Mouse (Mus musculus): ENCODE results near the gene Rnf26. TPM values are rescaled to one million over a fixed set of nuclear protein-coding genes. Genes with fewer than 3 reads are reported as not detected.
A peak's percentile ranks its signal among the peaks of the same experiment; 100 is the strongest.

The Rnf26 gene
- polyA plus RNA-seq, 1 experiment from 2014 or later = 18.8 TPM

GRCm38 (mm10) chr9:44079997-44080780 is 33.1 kb downstream of the Rnf26 start:
- ATAC-seq = no peak
- H3K27me3 ChIP-seq (replicated peaks; ENCODE audit: control insufficient read depth, insufficient read depth, low read length) = no peaks in the 10 kb centered on the region
- H3K36me3 ChIP-seq (ENCODE audit: control insufficient read depth, insufficient read depth) = no peaks in the 10 kb centered on the region
- WGBS = 64% methylated on average over 10 of the region's 10 CpGs
- H3K27ac ChIP-seq (ENCODE audit: low read depth, low read length) = no peak overlapping the region
- H3K4me2 ChIP-seq (replicated peaks; ENCODE audit: low read depth) = no peak overlapping the region
- no peaks in the 10 kb centered on the region for H3K9me3 ChIP-seq (ENCODE audit: control insufficient read depth)
- TF ChIP-seq CTCF (IDR thresholded peaks at IDR 0.05; ENCODE audit: low read depth) = no peak
- no peak overlapping the region for H3K9ac ChIP-seq (ENCODE audit: low read depth, low read length)
- H3K4me3 ChIP-seq (ENCODE audit: low read depth, low read length) = no peak overlapping the region
- peaks cover 2% of the 10 kb centered on the region; the same call in 1 of the 2 replicates for H3K4me1 ChIP-seq (replicated peaks; ENCODE audit: control insufficient read depth, insufficient read depth, low read length)

- TF ChIP-seq CTCF (IDR thresholded peaks at IDR 0.05; ENCODE audit: low read depth) = no peak
- Histone ChIP-seq H3K27ac (ENCODE audit: low read depth, low read length) (no peak overlapping the region), H3K4me3 (ENCODE audit: low read depth, low read length) (no peak overlapping the region), H3K9me3 (ENCODE audit: control insufficient read depth) (no peaks in the 10 kb centered on the region), H3K27me3 (replicated peaks; ENCODE audit: control insufficient read depth, insufficient read depth, low read length) (no peaks in the 10 kb centered on the region), H3K4me2 (replicated peaks; ENCODE audit: low read depth) (0 out of 2 replicates have a peak overlapping the region, but pooled peaks have one; percentile 13), H3K36me3 (ENCODE audit: control insufficient read depth, insufficient read depth) (no peaks in the 10 kb centered on the region), H3K9ac (ENCODE audit: low read depth, low read length) (no peak overlapping the region), H3K4me1 (replicated peaks; ENCODE audit: control insufficient read depth, insufficient read depth, low read length) (peaks cover 2% of the 10 kb centered on the region; the same call in 1 of the 2 replicates)
- 35% methylated on average over 16 of the region's 16 CpGs for WGBS
- ATAC-seq = peak; percentile 41
Observed at GRCm38 (mm10) chr9:44078955-44079756, 34.2 kb downstream of the Rnf26 start.

DNA sequence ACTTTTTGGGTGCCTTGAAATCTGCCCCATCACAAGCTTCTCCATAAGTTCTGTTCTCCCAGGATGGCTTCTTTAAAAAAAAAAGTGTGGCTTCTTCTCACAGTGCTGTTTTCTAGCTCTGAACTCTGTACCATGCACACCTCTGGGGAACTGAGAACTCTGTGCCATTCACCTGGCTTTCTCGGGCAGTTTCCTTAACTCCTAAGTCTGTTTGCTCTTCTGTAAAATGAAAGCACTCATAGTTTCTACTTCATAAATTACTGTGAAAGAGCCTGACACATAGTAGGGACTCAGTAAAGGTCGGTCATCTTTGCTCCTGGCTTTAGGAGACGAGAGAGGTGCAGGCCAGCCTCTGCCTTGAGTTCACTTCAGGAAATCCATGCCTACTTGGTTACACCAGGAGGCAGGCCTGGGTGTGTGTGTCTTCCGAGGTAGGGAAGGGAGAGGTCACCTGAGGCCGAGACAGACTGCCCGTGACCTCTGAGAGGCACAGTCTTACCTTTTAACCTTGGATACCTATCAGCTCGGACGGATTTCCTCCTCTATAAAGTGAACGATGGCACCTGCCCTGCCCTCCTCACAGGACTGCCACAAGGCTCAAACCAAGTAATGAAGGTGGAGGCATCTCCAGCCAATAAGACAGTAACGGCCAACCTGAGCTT is 35.0 kb downstream of the Rnf26 start:
- H3K9me3 ChIP-seq (ENCODE audit: control insufficient read depth) = no peaks in the 10 kb centered on the region
- no peaks in the 10 kb centered on the region for H3K36me3 ChIP-seq (ENCODE audit: control insufficient read depth, insufficient read depth)
- WGBS = 56% methylated on average over 10 of the region's 10 CpGs
- peak; percentile 22 for TF ChIP-seq CTCF (IDR thresholded peaks at IDR 0.05; ENCODE audit: low read depth)
- no peak overlapping the region for H3K27ac ChIP-seq (ENCODE audit: low read depth, low read length)
- H3K4me1 ChIP-seq (replicated peaks; ENCODE audit: control insufficient read depth, insufficient read depth, low read length) = peaks cover 2% of the 10 kb centered on the region; the same call in 1 of the 2 replicates
- no peak overlapping the region for H3K9ac ChIP-seq (ENCODE audit: low read depth, low read length)
- peak overlapping the region; percentile 13; the same call in 1 of the 2 replicates for H3K4me2 ChIP-seq (replicated peaks; ENCODE audit: low read depth)
- no peak overlapping the region for H3K4me3 ChIP-seq (ENCODE audit: low read depth, low read length)
- ATAC-seq = 0 out of 2 replicates have a peak, but pooled peaks have one; percentile 11
- no peaks in the 10 kb centered on the region for H3K27me3 ChIP-seq (replicated peaks; ENCODE audit: control insufficient read depth, insufficient read depth, low read length)

DNA sequence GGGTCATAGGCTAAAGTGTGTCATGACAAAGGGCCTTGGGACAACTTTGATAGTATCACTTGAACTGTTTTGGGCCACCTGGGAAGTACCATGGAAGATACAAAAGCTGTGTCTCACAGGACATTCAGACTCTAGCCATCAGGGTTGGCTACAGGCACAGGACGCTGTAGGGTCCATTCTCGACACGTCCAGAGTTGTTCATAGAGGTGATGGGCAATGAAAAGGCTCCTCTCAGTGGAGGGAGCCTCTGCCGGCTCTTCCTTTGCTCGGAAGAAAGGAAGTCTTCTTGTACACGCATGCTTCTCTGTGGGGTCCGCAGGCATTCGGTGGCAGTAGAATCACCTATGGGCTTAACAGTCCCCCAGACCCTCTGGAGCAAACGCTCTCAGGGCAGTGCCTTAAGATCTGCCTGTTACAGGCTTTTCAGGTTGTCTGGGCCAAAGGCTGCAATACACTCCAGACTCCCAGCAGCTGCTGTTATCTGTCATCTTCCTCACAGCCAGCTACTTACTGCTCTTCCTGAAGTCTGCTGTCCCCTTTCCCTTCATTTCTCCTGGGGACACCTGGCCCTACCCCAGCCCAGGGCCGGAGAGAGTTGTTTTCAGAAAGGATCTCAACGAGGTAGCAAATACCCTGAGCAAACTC is 35.9 kb downstream of the Rnf26 start:
- Histone ChIP-seq H3K9ac (ENCODE audit: low read depth, low read length) (no peak overlapping the region), H3K27me3 (replicated peaks; ENCODE audit: control insufficient read depth, insufficient read depth, low read length) (no peaks in the 10 kb centered on the region), H3K4me1 (replicated peaks; ENCODE audit: control insufficient read depth, insufficient read depth, low read length) (peaks cover 2% of the 10 kb centered on the region; the same call in 1 of the 2 replicates), H3K27ac (ENCODE audit: low read depth, low read length) (no peak overlapping the region), H3K9me3 (ENCODE audit: control insufficient read depth) (no peaks in the 10 kb centered on the region), H3K4me3 (ENCODE audit: low read depth, low read length) (no peak overlapping the region), H3K36me3 (ENCODE audit: control insufficient read depth, insufficient read depth) (no peaks in the 10 kb centered on the region), H3K4me2 (replicated peaks; ENCODE audit: low read depth) (no peak overlapping the region)
- no peak for ATAC-seq
- TF ChIP-seq CTCF (IDR thresholded peaks at IDR 0.05; ENCODE audit: low read depth) = no peak
- 84% methylated on average over 11 of the region's 11 CpGs for WGBS

DNA sequence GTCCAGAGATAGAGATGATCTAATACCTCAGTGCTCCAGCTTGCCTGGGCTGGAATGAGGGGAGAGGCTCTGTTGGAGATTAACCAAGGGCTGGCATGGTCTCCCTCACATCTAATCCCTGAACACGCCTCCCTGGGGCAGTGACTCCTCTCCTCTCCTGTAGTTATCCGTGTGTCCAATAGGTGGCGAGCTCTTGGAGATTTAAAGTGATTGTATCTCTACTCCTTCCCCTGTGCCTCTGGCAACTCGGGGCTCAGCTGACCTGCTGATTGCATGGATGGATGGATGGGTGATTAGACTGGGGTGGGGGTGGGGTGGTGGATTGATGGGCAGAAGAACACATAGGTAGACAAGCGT is 36.6 kb downstream of the Rnf26 start:
- Histone ChIP-seq H3K9ac (ENCODE audit: low read depth, low read length) (no peak overlapping the region), H3K36me3 (ENCODE audit: control insufficient read depth, insufficient read depth) (no peaks in the 10 kb centered on the region), H3K4me3 (ENCODE audit: low read depth, low read length) (no peak overlapping the region), H3K9me3 (ENCODE audit: control insufficient read depth) (no peaks in the 10 kb centered on the region), H3K27ac (ENCODE audit: low read depth, low read length) (no peak overlapping the region), H3K4me2 (replicated peaks; ENCODE audit: low read depth) (no peak overlapping the region), H3K4me1 (replicated peaks; ENCODE audit: control insufficient read depth, insufficient read depth, low read length) (peaks cover 2% of the 10 kb centered on the region; the same call in 1 of the 2 replicates), H3K27me3 (replicated peaks; ENCODE audit: control insufficient read depth, insufficient read depth, low read length) (no peaks in the 10 kb centered on the region)
- WGBS = 18% methylated on average over 5 of the region's 5 CpGs
- 0 out of 2 replicates have a peak, but pooled peaks have one; percentile 24 for ATAC-seq
- TF ChIP-seq CTCF (IDR thresholded peaks at IDR 0.05; ENCODE audit: low read depth) = peak; percentile 77

Measured in intestine, postnatal 0 days (tissue).